Mouse (Mus musculus): ENCODE measurements at regions not wholly inside any gene's neighbourhood (a gene's known extent, or its start where the extent isn't known, plus 50 kb on each side); places are given as distances from the start of the nearest gene placed in this dataset.

GRCm38 (mm10) chr11:114536616-114537493 lies 131.5 kb upstream of the Rpl38 start:
- TF ChIP-seq CTCF (IDR thresholded peaks at IDR 0.05; ENCODE audit: insufficient read depth, low read length) (no peak), POLR2A (IDR thresholded peaks at IDR 0.05; ENCODE audit: borderline replicate concordance, extremely low read depth, low read depth, low read length) (no peak)

Measured in lung, adult 2 months (tissue).